Mouse (Mus musculus): Measurements from ENCODE around the gene Rps6kb2.

Gene Rps6kb2

DNA sequence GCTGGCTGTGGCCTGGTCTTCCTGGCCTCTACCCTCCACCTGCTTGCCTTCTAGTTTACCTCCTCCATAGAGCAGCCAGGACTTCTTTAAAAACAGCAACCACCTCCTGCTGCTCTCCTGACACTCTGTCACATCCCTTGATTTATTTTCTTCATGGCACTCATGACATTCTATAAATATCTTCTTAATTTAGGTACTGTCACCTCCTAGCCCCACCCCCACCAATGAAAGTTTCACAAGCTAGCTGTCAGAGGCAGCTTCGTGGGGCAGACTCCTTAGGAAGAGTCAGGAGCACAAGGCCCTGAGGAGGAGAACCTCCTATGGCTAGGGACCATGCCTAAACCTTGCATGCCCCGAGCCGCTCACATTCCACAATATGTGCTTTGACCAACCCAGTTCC, 24.1 kb upstream of the Rps6kb2 start:
- DNase-seq = no peak

DNA sequence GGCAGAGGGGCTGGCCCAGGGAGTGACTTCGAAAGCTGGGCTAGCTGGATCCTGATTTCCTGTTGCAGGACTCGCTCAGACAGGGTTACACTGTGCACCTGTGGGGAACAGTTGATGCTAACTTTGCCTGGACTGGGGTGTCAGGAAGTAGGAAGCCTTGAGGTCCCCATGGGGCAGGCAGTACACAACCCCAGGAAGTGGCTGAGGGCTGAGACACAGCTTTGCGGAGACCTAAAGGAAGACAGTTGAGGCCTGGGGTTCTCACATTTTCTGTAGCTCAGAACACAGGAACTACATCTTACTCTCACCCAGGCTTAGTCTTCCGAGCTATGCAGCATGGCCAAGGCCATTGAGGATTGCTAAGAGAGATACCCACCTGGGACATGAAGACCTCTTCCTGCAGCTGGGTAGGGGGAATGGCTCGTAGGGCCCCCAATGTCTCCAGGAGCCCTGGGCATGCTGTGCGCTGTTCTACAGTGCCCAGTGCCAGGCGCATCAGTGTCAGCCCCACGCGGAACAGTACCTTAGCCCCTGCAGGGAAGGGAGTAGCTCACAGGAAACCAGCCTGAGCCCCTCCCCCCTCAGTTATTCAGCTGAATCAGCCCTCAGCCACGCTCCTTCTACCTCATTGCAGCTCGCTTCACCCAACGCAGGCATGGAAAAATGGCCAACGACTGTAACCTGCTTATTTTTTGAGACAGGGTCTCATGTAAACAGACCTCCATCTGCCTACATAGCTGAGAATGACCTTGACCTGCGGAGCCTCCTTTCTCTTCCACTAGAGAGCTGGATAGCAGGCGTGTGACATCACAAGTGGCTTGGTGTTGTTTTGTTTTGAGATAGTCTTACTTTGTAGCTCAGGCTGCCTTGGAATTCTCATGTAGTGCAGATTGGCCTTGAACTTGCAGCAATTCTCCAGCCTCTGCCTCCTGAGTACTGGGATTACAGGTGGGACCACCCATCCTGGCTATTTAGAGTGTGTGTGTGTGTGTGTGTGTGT, 22.1 kb upstream of the Rps6kb2 start:
- no peak for DNase-seq

DNA sequence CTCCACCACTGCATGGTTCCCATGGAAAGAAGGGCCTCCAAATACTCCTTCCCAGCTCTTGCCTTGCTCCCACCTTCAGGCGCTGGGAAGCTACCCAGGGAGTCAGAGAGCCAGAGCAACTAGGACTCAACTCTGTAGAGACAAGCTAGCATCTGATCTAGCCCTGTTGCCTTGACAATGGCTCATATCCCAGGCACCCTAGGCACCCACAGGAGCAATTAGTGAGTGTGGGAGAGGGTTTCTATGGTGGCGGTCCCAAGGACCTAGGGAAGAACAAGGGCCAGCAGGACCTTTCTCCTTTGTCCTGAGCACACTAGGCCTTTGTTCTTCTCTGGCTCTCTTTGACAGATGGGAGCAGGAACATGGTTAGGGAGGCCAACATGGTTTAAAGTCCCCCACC, 20.5 kb upstream of the Rps6kb2 start:
- DNase-seq = no peak

DNA sequence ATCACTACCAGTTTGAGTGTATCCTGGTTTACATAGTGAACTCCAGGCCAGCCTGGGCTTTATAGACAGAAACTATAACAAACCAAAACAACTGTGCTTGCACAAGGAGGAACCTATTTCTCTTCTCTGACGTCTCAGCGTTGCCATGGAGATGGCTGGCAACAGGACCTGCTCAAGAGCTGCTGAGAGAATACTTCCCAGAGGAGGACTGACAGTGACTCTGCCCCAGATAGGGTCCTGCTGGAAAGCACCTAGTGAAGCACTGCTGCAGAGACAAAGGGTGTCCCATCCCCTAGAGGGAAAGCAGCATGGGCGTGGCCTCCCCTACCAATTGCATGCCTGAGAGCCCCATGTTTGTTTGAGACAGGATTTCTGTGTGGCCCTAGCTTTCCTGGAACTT, 18.7 kb upstream of the Rps6kb2 start:
- peak; percentile 72 for DNase-seq

DNA sequence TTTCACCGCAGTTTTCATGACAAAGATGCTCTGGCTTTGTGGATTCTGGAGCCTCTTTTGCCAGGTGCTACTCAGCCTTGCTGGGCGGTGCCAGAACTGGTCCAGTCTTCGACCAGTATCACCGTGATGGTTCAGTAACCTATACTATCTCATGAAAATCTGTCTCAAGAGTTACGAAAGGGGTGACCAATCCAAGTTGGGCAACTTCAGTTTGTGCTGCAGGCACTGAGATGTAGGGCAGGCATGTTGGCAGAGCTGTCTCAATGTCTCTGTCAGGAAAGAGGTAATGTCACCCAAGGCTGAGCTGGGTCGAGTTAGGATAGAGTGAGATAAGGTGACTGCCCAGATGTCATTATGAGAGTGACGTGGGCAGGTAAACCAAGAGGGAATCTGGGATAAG, 17.3 kb upstream of the Rps6kb2 start:
- DNase-seq = no peak

DNA sequence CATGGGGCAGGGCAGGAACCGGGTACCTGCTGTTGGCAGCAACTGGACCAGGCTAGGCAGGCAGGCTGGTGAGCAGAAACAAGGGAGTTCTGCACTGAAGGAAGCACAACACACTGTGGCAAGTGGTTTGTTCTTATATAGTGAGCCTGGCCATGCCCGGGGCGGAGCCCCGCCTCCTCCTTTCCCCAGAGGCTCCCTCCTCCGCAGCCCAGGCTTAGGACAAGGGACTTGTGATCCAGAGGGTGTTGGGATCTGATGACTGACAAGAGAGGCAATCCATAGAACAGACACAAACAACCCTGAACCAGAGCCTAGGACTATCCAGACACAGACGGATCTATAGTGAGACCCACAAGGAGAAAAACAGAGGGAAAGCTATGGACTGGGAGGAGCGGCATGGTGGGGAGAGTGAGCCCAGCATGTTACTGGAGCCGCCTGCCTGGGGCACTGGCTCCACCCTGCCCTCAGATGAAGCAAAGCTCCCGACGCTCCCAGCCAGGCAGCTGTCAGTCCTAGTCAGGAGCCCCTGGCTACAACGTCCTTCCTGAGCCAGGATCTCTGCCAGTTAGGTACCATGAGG, 12.3 kb upstream of the Rps6kb2 start, which contains the start of gene Carns1:
Gene Carns1, minus strand, starts transcription at position 112 of the 580 bp plus-strand sequence.
- DNase-seq = peak; percentile 28

DNA sequence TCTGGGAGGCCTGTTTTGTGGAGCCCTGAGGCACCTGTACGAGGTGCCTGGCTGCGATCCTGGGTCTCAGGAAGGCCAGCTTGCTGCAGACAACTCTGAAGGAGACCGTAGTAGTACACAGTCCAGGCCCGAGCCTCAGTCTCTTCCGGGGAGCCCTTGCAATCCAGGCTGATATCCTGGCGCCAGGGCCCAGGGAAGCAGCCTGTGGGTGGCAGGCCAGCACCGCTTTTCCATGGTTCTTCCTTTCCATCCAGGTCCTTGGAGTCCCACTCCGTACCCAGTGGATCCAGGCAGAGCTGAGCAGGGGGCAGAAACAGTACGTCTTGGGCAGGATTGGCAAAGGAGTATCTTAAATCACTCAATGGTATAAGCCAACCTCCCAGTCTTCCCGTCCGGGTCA, 9.8 kb upstream of the Rps6kb2 start:
- no peak for DNase-seq

DNA sequence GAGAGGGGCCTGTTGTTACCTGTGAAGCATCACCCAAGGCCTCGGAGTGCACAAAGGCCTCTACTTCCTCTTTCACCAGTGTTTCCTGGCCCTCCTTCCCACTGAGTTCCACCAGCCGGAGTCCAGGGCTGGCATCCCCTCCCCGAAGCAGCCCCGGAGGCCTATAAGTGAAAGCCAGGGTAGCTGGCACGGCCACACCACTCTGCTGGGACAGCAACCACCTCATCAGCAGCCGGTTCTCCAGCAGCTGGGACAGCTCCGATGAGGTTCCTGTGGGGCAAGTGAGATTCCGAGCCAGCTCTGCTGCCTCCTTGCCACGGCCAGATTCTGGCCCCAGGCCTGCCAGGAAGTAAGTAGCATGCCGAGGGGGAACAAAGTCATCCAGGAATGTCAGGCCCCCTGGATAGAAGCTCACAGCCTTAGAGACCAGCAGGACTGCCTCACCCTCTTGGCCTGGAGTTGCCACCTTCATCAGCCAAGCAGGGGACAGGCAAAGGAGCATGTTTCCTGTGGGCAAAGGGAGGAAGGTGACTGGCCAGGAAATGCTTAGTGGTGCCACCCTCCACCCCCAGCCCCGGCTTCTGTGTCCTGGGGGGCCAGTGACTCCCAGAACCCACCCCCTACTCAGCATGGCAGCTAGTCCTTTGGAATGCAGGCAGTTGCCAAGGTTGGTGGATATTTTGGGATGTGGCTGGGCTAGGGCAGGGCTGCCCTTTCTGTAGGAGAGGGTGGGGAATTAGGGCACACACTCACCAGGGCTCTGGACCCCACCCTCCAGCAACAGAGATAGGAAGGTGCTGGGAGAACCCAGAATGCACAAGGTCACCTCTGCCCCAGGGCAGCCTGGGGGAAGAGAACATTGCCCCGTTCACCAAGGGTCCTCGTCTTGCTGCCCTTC, 8.5 kb upstream of the Rps6kb2 start:
- DNase-seq = peak; percentile 44

DNA sequence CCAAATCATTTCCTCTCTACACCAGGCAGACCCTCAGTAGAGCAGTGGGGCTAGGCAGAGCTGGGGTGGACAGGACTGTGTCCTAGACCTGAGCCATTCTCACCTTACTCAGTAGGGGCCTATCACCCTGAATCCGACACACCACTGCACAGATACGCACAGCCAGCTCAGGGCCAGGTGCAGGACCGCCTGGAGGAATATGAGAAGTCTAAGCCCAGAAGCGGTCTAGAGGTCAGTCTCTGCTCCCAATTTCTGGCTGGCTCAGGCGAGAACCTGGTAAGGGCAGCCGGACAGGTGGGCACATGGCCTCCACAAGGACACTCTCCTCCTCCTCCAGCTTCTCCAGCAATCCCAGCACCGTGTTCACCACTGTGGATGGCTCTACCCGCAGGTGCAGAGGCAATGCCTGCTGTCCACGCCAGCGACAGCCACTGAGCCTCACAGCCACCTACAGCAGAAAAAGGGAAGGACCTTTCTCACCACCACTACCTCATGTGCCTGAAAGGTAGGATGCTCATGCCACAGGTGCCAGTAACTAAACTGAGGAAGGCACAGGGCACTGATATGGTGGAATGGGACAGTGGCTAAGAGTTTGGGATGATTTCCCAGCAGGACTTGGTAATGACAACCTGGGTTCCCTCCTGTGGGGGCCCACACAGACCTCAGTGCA, 7.7 kb upstream of the Rps6kb2 start:
- DNase-seq = no peak

DNA sequence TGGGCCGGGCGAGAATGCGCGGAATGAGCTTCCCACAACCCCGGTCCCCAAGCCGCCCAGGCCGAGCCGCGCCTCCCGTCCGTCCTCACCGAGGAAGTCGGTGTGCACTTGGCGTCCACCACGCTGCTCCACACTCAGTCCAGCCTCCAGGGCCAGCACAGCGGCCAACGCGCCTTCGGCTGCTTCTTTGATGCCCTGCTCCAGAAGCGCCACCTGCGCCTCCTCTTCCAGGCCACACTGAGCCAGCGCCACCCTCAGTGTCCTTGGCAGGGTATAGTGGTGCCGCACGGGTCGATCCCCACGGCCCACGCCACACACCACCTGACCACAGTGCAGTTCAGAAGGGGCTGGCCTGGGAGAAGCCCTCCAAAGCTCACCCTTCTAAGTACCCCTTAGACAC, 6.7 kb upstream of the Rps6kb2 start:
- no peak for DNase-seq

DNA sequence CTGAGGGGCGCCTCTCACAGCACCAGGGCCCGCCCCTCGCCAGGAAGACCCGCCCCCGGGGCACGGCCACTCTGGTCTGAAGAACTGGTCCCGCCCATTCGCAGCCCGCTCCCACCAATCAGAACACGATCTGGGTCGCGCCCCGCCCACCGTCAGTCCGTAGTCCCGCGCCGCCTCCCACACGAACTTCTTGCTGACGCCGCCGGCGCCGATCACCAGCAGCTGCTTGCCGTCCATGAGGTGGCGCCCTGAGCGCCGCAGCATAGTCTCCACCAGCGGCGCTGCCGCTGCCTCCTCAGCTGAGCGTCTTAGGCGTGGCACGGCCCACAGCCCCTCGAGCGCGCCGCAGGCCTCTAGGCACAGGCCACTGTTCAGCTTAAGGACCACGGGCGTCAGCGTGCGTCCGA, 6.2 kb upstream of the Rps6kb2 start:
- peak; percentile 100 for DNase-seq

DNA sequence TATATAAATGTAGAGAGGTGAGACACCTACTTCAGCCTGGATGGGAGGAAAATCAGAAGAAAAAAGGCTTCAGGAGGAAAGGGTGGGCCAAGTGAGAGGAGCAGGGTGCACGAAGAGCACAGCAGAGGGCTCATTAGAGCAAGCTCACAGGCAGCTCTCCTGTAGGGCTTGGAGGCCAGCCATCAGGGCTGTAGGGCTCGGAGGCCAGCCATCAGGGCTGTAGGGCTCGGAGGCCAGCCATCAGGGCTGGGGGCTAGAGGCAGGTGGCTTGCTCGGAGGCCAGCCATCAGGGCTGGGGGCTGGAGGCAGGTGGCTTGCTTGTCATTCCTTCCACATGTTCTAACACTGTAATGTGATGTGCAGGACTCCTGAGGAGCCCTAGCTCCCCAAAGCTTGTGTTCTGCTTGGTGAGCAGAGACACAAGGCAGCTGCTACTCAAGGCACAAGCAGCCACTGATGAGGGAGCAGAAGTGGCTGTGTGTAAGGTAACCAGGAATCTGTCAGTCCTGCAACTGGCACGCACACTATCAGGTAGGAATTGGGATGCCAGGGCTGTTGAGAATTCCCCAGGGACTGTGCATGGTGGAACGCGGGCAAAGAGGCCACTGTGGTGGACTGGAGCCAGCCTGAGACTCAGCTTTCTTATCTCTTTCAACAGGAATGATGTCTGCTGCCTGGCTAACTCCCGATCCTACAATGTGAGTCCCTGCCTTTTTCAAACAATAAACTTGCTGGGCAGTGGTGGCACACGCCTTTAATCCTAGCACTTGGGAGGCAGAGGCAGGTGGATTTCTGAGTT, 3.7 kb upstream of the Rps6kb2 start:
- DNase-seq = no peak

DNA sequence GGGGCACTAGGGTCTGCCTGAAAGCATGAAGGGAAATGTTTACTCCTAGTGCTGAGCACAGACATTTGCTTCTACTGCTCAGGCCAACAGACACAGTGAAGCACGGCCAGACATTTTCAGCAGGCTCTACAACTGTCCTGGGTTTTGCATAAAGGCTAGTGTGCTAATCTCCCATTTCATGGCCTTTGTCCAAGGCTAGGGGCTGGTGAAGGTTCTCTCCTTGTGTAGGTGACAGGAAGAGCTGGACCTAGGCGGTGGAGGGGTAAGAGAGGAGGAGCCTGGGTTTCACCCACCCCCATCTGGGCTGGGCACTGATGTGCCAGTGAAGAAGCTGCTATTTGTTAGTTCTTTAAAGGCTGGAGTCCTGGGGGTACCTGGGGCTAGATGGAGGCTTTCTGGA, 1.6 kb upstream of the Rps6kb2 start:
- DNase-seq = no peak

DNA sequence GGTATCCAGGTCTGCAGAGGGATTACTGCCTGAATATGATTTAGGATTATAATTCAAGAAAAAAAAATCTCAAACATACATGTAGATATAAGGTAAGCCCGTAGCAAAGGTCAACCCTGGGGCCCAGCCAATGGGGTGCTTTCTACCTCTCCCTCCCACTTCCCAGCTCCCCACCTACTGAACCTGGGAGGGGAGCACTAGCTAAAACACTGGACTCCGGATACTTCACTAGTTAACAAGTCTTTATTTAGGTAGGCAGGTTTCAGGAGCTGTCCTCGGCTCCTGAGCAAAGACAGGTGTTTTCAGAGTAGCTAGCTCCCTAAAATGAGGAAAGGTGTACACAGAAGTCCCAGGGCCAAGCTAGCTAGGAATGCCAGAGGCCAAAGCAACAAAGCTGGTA, 946 bp upstream of the Rps6kb2 start:
- DNase-seq = no peak

DNA sequence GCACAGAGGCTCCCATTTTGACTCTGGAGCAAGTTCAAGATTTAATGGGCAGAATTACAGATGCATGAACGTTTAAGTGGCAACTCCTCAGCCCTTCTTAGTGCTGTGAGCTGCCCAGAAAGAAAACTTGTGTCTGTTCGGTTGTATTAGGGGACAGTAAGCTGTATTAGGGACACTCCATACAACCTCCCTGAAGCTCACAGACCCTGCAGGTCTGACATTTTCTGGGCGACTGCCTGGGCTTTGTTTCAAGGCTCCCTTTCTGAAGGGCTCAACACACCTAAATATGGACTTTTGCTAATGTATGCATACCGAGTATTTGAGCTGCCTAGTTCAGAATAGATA, 361 bp upstream of the Rps6kb2 start:
- DNase-seq = no peak

DNA sequence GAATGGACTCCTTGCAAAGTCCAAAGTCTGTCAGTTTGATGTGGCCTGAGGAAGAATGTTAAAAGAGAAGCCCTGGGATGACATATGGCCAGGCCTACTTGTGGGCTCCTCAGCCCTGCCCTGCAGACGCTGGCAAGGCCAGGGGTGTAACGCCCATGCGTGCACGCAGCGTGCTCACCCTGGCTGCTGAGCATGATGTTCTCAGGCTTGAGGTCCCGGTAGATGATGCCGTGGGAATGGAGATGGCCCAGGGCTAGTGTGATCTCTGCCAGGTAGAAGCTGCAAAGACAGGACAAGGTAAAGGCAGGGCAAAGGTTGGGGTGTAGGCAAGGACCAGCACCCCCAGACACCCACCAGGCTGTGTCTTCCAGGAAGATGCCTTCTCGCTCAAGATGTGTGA, 4.1 kb downstream of the Rps6kb2 start:
- DNase-seq = no peak

DNA sequence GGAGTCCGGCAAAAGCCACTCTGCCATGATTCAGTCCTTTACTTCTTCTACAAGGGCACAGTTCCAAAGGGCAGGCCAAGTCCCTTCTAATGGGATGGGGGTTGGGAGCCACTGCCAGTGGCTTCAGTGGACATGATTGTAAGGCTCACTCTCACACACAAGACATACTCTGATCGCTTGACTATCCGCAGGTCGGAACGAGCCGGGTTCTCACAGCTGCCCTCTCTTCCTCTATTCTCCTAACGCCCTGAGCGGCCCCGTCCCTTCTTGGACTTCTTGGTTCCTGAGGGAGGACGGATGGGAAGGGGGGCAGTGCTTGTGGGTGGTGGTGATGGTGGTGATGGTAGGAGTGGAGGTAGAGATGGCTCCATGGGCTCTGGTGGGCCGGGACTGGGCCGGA, 6.4 kb downstream of the Rps6kb2 start:
- no peak for DNase-seq

DNA sequence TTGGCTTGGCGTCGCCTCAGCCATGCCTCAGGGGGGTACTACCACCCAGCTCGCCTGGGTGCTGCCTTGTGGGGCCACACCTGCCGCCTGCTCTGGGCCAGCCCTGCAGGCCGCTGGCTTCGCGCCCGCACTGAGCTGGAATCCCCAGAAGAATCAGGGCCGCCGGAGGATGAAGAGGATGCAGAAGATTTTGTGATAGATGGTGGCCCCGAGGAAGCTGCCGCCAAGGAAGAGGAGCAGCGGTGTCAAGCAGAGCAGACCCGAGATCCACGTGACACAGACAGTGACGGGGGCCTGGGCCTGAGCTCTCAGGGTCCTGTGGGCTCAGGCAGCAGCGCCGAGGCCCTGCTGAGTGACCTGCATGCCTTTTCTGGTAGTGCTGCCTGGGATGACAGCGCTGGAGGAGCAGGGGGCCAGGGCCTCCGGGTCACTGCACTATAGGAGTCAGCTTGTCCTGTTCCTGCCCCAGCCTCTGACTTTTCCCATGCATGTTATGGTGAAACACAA, 7.0 kb downstream of the Rps6kb2 start:
- DNase-seq = no peak

DNA sequence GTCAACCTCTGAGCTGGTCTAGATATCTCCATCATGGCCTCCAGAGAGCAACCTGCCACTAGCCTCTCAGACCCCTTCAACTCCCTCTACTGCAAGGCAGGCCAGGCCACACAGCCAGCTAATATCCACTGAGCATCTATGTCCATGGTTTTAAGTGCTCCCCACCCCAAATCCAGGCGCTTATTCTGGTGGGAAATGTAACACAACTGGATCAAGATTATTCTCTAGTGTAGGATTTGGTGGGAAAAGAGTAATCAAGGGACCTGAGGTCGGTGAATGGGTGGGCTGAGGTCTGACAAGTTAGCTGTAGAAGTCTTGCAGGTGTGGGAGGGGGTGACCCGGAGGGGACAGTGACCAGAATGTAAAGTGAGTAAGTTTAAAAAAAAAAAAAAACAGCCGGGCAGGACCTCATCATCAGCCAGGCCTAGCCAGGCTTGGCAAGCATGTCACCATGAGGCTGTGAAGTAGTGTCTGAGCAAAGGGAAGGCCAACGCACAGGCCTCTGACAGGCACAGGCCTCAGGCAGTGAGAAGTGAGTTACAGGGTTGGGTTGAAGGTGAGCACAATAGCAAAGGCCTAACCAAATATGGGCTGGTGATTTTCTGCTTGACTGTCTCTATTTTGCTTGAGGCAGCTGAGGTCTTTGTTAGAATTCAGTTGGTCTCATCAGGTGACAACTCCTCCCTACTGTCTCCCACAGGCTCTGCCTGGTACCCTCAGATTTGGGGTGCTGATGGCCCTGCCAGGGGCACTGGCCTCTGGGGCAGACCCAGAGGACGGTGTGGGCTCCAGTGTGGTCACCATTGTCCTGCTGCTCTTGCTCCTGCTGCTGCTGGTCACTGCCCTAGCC, 7.7 kb downstream of the Rps6kb2 start:
- no peak for DNase-seq

DNA sequence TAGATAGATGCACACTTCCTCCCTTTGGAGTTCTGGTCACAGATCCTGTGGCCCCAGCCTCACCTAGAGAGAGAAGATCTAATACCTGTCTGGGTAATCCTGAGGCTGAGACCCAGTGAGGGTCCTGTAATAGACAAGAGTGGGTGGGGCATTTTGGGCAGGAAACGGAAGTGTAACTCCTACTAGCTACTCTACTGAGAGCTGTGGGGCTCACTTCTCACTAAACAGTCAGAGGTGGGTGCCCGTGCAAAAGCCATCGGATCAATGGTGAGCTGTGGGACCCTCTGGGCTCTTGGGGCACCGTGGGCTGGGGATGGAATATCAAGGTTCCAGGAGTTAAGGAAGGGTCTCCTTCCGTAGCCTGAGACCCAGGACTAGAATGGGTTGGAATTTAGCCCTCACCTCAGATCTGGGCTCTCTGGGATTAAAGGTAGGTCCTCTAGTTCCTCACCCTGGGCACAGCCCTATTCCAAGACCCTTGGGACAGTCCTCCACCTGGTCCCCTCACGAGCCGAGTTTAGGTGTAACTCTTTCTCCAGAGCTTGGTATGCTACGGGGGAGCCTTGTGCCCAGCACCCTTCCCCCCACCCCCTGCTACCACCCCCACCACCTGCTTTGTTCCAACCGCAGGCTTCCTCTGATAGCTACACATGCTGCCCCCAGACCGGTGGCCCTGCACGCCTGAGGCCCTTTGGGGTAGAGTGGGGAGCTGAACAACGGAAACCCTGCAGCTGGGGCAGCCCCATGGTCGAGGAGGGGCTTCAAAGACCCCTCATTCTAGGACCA, 8.5 kb downstream of the Rps6kb2 start:
- no peak for DNase-seq

Data from lung, postnatal 14 days (tissue).